Mouse (Mus musculus) heart, postnatal 0 days (tissue): ENCODE measurements around the gene Lhx4. TPM values are rescaled to one million over a fixed set of nuclear protein-coding genes. Genes with fewer than 3 reads are reported as not detected.

ENCODE experiments used
- ATAC-seq: fragments of 200-750 bp; cut with Nextera tagmentation; 2 replicates; pipeline ENCODE4 v1.8.0; 2017; ENCODE audit warnings: low read depth, moderate number of reproducible peaks, moderate library complexity; ENCODE audit not compliant: insufficient read depth
- DNase-seq: peaks from one replicate; pipeline ENCODE4 v3.0.0-alpha.2; 2016; ENCODE audit warnings: low spot score
- H3K27ac ChIP-seq: fragments of 300-500 bp; sonication (generic); 2 replicates; pipeline ENCODE4 v1.5.1; 2014; ENCODE audit warnings: low read depth, mild to moderate bottlenecking
- H3K27me3 ChIP-seq: fragments of 300-500 bp; sonication (generic); 2 replicates; pipeline ENCODE4 v1.6.1; 2014; ENCODE audit warnings: low read length, mixed read lengths; ENCODE audit not compliant: control insufficient read depth, insufficient read depth
- H3K36me3 ChIP-seq: fragments of 300-500 bp; sonication (generic); replicated peaks from 2 replicates; pipeline ENCODE4 v1.6.1; 2014; ENCODE audit warnings: low read length, mixed read lengths; ENCODE audit not compliant: control insufficient read depth, insufficient read depth
- H3K4me1 ChIP-seq: fragments of 300-500 bp; sonication (generic); 2 replicates; pipeline ENCODE4 v1.6.1; 2014; ENCODE audit warnings: antibody characterized with exemption; ENCODE audit not compliant: control insufficient read depth, insufficient read depth
- H3K4me2 ChIP-seq: fragments of 300-500 bp; sonication (generic); 2 replicates; pipeline ENCODE4 v1.6.1; 2014; ENCODE audit warnings: low read depth, mild to moderate bottlenecking, low read length, moderate library complexity
- H3K4me3 ChIP-seq: fragments of 300-500 bp; sonication (generic); 2 replicates; pipeline ENCODE4 v1.5.1; 2014; ENCODE audit warnings: low read depth, low read length
- H3K9ac ChIP-seq: fragments of 300-500 bp; sonication (generic); replicated peaks from 2 replicates; pipeline ENCODE4 v1.6.1; 2014; ENCODE audit warnings: low read depth, low read length, mixed read lengths
- H3K9me3 ChIP-seq: fragments of 300-500 bp; sonication (generic); replicated peaks from 2 replicates; pipeline ENCODE4 v1.6.1; 2016; ENCODE audit warnings: low read length; ENCODE audit not compliant: control insufficient read depth
- CTCF ChIP-seq: IDR thresholded peaks from 2 replicates; pipeline ENCODE4 v1.5.1; 2016; ENCODE audit warnings: antibody characterized with exemption, control low read depth, low read depth
- EP300 ChIP-seq: IDR thresholded peaks from 2 replicates; pipeline ENCODE4 v1.6.1; 2016; ENCODE audit warnings: antibody characterized with exemption, low read depth
- WGBS: fragments of 180-500 bp; shearing (Covaris S2); extraction: QIAGEN DNeasy Blood & Tissue Kit; methylation state at CpG from one replicate; pipeline ENCODE4 v1.1.7; 2014; 5-methylcytosine and 5-hydroxymethylcytosine counted together
- polyA plus RNA-seq: library from polyadenylated mRNA; unstranded; fragments of >200 nt; fragmentation: Nextera tagmentation; extraction: Ambion mirVana; gene quantifications from 2 replicates; pipeline ENCODE4 v1.2.1, GENCODE M21; 2015
- total RNA-seq: library from RNA; depleted of rRNA; stranded (reverse); fragments of >200 nt; gene quantifications from 2 replicates; pipeline ENCODE4 v1.2.3, GENCODE M21; 2014; ENCODE audit warnings: low replicate concordance

Gene Lhx4
- total and polyA plus RNA-seq, 2 experiments from 2014 or later, result not detected

- WGBS, result 3% methylated on average over 26 of the region's 26 CpGs
- H3K27me3 ChIP-seq, result peaks cover 99% of the 10 kb centered on the region
- DNase-seq (no peak), ATAC-seq (no peak)
- H3K27ac ChIP-seq, result no peak overlapping the region
- peaks cover 7% of the 10 kb centered on the region; the same call in 1 of the 2 replicates for H3K4me1 ChIP-seq
- H3K4me3 ChIP-seq, result no peak overlapping the region
- TF ChIP-seq CTCF, result no peak
- TF ChIP-seq EP300, result no peak
- no peaks in the 10 kb centered on the region for H3K9me3 ChIP-seq
- no peak overlapping the region for H3K4me2 ChIP-seq
- H3K36me3 ChIP-seq, result no peaks in the 10 kb centered on the region
- no peak overlapping the region for H3K9ac ChIP-seq
Measured at GRCm38 (mm10) chr1:155736096-155736825, 15.2 kb downstream of the Lhx4 start.

GRCm38 (mm10) chr1:155731156-155731555, 20.3 kb downstream of the Lhx4 start:
- no peaks in the 10 kb centered on the region for H3K9me3 ChIP-seq
- peaks cover 92% of the 10 kb centered on the region for H3K27me3 ChIP-seq
- no peaks in the 10 kb centered on the region for H3K36me3 ChIP-seq
- ATAC-seq (no peak), DNase-seq (no peak)
- no peak overlapping the region for H3K4me2 ChIP-seq
- WGBS, result 0% methylated on average over 2 of the region's 2 CpGs
- H3K27ac ChIP-seq, result no peak overlapping the region
- no peak for TF ChIP-seq CTCF
- no peak for TF ChIP-seq EP300
- H3K4me3 ChIP-seq, result no peak overlapping the region
- H3K9ac ChIP-seq, result no peak overlapping the region
- no peaks in the 10 kb centered on the region for H3K4me1 ChIP-seq

DNA sequence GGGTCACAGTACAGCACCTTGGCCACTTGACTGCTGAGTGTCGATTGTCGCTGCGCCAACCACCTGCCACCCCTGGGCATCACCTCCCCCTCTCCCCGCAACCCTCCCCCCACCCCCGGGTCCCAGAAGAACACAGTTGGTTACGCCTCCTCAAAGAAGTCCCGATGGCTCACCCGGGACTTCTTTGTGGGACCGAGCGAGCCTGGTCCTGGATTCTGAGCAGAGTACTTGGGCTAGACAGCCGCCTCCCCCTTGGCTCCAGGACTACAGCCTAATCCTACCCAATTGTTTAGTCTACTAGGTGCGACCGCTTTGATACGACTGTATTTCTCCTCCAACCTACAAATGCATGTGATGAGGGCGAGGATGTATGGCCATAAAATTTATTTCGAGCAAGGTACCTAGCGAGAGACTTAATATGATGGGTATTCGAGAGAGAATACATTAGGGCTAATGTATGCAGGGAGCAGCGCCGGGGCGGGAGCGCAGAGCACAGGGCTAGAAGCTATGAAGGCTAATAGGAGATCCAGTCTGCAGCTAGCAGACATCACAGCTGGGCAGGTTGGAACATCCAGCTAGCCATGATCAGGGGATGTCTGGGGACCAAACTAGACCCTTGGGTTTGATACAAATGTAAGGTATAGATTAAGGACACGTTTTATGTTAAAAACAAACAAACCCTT, 22.2 kb downstream of the Lhx4 start:
- Histone ChIP-seq H3K9me3 (no peaks in the 10 kb centered on the region), H3K27me3 (peaks cover 77% of the 10 kb centered on the region)
- 4% methylated on average over 23 of the region's 23 CpGs for WGBS

DNA sequence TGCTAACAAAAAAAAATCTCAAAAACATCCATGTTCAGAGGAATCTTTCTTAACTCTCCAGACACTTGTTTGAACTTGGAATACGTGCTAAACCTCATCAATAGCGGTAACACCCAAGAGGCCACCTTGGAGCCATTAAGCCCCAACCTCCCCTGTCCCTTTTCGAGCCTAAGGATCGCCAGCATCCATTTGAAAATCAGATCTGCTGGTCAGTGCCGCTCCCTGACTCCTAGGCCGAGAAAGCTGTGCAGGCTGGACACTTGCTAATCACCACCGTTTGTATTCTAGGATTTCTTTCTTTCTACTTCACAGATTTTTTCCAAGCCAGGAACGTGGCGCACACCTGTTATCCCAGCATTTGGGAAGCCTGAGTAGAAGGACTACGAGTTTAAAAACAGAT, 23.7 kb downstream of the Lhx4 start:
- no peak overlapping the region for H3K4me3 ChIP-seq
- DNase-seq (no peak), ATAC-seq (no peak)
- H3K36me3 ChIP-seq, result no peaks in the 10 kb centered on the region
- no peak overlapping the region for H3K4me2 ChIP-seq
- H3K4me1 ChIP-seq, result no peaks in the 10 kb centered on the region
- no peaks in the 10 kb centered on the region for H3K9me3 ChIP-seq
- no peak overlapping the region for H3K27ac ChIP-seq
- no peak overlapping the region for H3K9ac ChIP-seq
- WGBS, result 27% methylated on average over 10 of the region's 10 CpGs
- TF ChIP-seq CTCF (no peak), EP300 (no peak)
- peaks cover 75% of the 10 kb centered on the region for H3K27me3 ChIP-seq

More for the DNA sequence above, 22.2 kb downstream of the Lhx4 start:
- DNase-seq (no peak), ATAC-seq (no peak)
- no peaks in the 10 kb centered on the region for H3K36me3 ChIP-seq
- no peak overlapping the region for H3K4me2 ChIP-seq
- TF ChIP-seq EP300, result no peak
- no peak for TF ChIP-seq CTCF
- H3K4me1 ChIP-seq, result no peaks in the 10 kb centered on the region
- no peak overlapping the region for H3K4me3 ChIP-seq
- no peak overlapping the region for H3K27ac ChIP-seq
- no peak overlapping the region for H3K9ac ChIP-seq

GRCm38 (mm10) chr1:155725876-155726275, 25.6 kb downstream of the Lhx4 start:
- H3K4me1 ChIP-seq, result no peaks in the 10 kb centered on the region
- no peak for DNase-seq
- no peak overlapping the region for H3K27ac ChIP-seq
- no peak for ATAC-seq
- TF ChIP-seq EP300, result no peak
- no peak for TF ChIP-seq CTCF
- H3K36me3 ChIP-seq, result no peaks in the 10 kb centered on the region
- 47% methylated on average over 2 of the region's 2 CpGs for WGBS
- H3K4me2 ChIP-seq, result no peak overlapping the region
- H3K27me3 ChIP-seq, result peaks cover 69% of the 10 kb centered on the region
- H3K9ac ChIP-seq, result no peak overlapping the region
- H3K9me3 ChIP-seq, result no peaks in the 10 kb centered on the region
- H3K4me3 ChIP-seq, result no peak overlapping the region
